Mouse (Mus musculus): ENCODE data around the gene Acer1.

DNA sequence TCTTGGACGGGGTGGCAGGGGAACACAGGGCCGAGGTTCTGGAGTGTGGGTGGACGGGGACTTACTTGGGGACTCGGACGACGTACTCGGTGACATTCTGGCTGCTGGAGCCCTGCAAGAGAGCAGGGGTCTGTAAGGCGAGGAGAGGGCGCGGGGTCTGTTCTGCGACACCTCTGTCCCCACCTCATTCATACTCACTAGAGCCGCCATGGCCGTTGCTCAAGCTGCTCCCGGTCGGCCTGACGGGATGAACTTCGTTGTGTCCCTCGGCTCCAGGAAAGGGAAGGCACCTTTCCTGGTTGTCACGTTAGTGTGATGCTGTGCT lies 28.9 kb upstream of the Acer1 start:
- TF ChIP-seq UBTF (IDR thresholded peaks at IDR 0.05; ENCODE audit: low read depth, low read length) = no peak
- TF ChIP-seq MAFK (IDR thresholded peaks at IDR 0.05; ENCODE audit: insufficient replicate concordance, low read length) = no peak
- TF ChIP-seq POLR2A (IDR thresholded peaks at IDR 0.05; ENCODE audit: low read depth, low read length) = no peak
- TF ChIP-seq MYC (IDR thresholded peaks at IDR 0.05; ENCODE audit: low read depth, low read length) = no peak
- TF ChIP-seq SMC3 (IDR thresholded peaks at IDR 0.05; ENCODE audit: low read depth, low read length) = no peak
- no peak for TF ChIP-seq MXI1 (IDR thresholded peaks at IDR 0.05; ENCODE audit: low read depth, low read length)
- no peak for TF ChIP-seq CTCF (conservative IDR thresholded peaks at IDR 0.05 in 1 of 2, IDR thresholded peaks at IDR 0.05 in 1 of 2; ENCODE audit: low read depth in 2 of 2, low read length in 2 of 2)
- TF ChIP-seq MAX (IDR thresholded peaks at IDR 0.05; ENCODE audit: low read length) = no peak
- no peak for TF ChIP-seq IRF4 (IDR thresholded peaks at IDR 0.05; ENCODE audit: low read depth, low read length)
- TF ChIP-seq EP300 (IDR thresholded peaks at IDR 0.05; ENCODE audit: low read length) = no peak
- TF ChIP-seq MEF2A (IDR thresholded peaks at IDR 0.05; ENCODE audit: borderline replicate concordance, low read depth, low read length) = no peak

All from CH12.LX (cell line).